Mouse (Mus musculus) megakaryocyte progenitor cell, adult 5-6 weeks (primary cell): ENCODE results near the gene Ano6. TPM values are rescaled to one million over a fixed set of nuclear protein-coding genes. Genes with fewer than 3 reads are reported as not detected.

Experiments
- ATAC-seq: replicated peaks from 2 replicates; pipeline ENCODE4 v1.8.0; 2016; ENCODE audit warnings: mild to moderate bottlenecking, moderate TSS enrichment, inconsistent platforms; ENCODE audit not compliant: poor library complexity
- total RNA-seq, 2 experiments: library from RNA; stranded (forward) in 1 of 2; stranded (reverse) in 1 of 2; fragments of 157-497, 149-512 nt in 1 of 2; fragments of 200-1000 nt in 1 of 2; gene quantifications; 2 replicates each; pipeline versions ENCODE4 v1.2.3 to v1.2.4; 2015 to 2017

Ano6 gene
- total RNA-seq, 2 experiments from 2014 or later = 22.7 to 23.0 TPM

DNA sequence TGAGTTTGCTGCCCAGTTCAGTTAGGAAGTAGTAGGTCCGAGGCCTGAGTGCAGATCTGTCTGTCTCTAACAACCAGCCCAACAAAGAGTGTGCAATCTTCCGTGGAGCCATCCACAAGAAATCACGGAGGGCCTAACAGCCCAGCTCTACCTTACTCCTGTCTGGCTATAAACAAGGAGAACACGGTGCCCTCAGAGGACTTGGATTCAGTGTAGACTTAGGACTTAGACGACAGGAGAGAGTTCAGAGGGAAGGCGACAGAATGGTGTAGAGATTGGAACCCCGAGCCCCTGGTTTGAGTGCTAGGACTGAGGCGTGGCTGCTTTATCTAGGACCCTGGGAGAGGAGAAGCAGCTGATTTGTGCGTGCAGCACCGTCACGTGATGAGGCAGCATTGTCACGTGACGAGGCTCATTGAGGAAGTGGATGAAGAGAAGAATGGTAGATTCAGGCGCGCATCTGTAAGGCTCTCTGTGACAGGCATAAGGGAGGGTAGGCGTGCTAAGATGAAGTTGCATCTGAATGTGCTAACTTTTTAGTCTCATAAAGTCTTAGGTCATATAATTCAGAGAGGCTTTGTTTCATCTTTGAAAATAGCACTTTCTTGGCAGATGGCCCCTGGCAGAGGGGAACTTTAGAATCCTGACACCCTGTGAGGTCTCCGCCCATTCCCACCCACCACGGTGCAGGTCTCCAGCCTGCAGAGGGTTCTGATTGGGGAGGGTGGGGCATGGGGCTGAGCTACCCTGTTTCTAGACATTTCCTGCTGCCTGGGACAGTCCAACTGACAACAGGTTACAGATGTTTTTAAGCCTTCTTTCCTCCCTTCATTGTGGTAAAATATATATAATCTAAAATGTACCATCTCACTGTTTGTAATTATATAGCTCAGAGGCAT, 59.1 kb downstream of the Ano6 start:
- peak; percentile 49 for ATAC-seq

DNA sequence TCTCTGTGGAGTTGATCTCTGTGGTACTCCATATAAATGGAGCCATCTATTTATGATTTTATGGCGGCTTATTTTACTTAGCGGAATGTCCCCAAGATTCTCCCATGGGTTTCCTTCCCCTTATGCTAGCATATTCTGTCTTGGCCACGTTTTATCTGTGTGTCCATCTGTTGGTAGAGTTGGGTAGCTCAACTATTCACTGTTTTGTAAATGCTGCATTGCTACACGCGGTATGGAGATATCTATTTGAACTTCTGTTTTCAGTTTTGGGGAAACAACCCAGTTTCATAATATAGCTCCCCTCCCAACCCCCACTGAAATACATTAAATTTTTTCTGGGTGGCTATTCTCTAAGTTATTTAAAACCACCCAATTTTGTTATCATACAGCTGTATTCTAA, 59.9 kb downstream of the Ano6 start:
- peak; percentile 82 for ATAC-seq

DNA sequence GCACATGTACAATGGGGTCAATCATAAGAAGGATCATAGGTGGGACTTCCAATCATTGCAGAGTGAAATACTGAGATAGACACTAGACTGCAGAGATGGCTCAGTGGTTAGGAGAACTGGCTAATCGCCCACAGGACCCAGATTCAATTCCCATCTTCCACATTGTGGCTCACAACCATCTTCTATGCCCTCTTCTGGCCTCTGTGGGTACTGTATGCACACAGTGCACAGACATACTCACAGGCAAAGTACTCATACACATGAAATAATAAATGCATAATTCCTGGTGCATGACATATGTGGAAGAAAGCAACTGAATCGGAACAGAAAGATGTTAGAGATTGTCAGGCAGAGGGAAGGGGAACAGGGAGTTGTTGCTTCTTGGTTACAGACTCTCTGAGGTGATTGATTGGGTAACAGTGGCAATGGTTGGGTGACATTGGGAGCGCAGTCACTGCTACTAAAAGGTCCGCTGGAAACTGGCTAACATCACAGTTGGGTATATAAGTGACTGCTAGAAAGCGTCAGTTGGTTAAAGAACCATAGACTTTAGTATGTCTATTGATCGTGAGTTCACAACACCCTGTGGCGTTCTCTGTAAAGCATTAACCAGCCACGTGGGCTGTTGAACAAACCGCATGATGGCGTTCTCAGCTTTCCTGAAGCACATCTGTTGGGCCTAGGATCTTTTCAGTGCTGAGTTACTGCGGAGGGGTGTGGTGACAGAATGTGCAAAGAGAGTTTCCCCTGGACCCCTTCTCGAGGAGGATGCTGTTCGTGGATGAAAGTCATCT, 64.6 kb downstream of the Ano6 start:
- ATAC-seq = no peak

DNA sequence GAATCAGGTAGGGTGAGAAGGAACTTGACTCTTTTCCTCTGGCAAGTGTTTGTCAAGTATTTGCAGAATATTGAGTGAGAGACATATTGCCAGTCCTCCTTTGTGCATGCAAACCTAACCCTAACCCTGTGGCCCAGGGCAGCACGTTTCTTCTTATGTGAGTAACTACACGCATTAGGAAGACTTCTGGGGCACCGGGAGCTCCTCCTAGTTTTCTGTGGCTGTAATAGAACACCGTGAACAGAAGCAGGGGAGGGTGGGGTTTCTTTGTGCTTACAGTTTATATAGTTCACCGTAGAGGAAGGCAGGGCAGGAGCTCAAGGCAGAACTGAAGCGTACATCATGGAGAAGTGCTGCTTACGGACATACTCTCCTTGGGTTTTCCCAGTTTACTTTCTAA, 65.3 kb downstream of the Ano6 start:
- no peak for ATAC-seq

DNA sequence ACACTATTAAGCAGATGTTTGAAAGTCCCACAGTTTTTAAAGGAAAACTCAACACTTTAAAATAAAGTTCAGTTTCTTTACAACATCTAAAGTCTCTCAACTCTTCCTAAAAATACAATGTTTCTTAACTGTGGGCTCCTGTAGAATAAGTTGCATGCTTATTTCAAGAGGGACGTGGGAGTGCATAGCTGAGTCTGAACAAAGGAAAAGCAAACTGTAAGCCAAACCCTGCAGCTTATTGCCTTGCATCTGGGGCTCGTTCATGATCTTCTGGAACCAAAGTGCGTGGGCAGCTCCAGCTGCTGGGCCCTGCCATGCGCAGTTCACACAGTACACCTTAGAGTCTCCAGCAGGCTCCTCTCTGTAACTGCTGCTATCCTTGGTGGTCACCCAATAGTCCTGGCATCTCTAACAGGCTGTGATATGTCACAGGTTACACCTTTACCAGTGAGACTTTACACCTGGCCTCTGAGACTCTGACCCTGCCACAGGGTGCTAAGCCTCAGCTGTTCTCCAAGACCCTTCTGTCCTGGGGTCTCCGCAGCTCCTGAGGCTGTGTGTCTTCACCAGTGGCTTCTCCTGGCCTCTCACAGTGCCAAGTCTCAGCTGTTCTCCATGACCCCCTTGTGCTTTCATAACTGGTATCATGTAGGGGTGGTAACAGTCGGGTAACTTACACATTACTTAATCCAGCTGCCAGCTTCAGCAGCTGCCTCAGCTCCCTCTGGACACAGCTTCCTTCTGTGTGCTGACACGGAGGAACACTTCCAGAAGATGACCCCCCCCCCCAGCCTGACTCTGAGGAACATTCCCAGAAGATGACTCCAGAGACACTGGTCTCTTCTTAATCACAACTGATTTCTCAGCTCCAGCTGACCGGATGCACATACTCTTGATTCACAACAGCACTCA, 66.3 kb downstream of the Ano6 start:
- ATAC-seq = no peak

DNA sequence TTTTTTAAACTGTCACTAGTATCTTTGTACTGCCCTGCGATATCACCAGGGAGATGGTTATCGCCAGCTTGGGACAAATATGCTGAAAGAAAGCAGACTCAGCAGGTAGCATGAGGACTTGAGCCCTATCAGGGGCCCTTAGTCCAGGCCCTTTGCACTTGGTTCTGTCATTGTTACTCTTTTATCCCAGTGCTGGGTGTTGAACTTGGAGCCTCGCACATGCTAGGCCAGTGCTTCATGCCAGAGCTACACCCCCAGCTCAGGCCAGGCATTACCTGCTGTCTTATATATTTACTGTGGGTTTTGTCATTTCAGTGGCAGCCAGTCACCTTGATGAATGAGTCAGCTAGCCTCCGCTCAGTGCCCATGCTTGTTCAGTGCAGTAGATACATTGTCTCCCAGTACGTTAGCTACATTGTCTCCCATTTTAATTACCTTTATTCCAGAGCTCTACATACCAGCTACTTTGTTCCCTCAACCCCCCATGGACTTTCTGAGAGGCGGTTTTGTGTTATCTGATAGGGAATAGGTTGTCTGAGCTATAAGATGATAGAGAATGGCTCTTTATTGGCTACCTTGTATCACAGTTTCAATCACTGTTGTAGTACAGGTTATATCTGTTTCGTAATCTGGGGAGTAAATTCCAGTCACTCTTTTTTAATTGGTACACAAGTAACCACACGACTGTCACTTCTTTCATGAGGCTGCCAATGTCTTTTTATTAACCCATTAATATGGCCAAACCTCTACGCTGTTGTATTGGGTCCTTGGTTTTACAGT, 68.4 kb downstream of the Ano6 start:
- no peak for ATAC-seq

DNA sequence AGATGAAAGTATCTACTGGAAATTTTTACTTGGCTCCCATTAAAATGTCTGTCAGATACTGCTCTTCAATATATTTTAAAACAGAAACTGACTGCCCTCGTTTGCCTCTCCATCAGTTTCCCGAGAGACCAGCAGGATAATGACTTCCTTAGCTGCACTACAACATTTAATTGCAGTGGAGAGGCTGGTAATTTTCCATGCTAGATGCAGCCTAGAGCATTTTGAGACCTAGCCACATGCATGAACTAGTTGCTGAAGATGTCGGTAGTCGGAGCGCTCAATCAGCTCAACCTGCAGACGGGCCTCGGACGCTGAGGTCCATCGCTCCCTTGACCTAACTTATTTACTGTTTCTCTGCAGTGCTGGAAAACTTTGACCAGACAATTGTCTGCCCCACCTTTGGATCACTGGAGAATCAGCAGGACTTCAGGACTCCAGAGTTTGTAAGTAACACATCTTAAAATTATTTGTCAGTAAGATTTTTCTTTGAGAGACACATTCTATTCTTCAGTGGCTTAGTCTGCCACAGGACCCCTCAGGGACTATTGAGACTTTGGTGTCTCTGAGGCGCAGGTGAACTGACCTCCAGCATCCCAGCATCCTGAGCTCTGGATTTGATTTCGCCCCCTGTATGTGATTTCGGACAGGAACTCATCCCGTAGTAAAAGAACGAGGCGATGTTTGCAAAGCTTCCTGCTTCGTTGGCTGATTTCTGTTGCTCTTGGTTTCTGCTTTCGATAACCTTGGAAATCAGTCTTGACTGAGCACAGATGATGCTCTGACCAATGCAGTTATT, 73.4 kb downstream of the Ano6 start:
- no peak for ATAC-seq

DNA sequence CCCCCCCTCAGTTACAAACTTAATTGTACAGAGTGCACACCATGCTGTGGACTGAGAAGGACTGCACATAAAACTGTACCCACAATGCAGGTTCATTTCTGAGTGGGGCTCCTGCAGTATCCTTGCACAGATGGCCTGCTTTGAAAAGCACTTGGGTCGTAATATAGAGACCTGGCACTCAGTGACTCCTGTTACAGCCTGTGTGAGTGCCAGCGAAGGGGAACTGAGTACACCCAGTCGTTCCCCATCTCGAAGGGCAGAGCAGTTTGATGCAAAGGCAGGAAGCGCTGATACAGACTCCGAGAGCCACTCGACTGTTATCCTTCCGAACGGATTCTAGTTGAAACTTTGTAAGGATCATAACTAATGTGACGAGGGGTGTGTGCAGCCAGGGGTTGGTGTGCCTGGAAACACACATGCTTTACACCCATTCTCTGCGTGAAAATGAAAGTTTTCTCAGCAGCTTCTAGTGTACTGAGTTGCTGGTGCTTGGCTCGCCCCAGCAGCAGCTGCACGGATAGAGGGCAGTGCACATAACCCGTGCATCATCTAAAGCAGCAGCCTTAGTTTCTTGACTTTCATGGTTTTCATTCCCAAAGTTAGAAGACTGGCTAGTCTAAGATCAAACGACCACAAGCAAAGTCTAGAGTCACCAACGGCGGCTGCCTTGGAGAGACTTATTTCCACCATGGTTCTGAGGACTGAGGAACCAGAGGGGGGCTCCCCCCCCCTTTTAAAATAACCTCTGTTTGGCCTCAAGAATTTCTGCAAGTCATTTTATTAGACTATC, 74.9 kb downstream of the Ano6 start:
- ATAC-seq = no peak

DNA sequence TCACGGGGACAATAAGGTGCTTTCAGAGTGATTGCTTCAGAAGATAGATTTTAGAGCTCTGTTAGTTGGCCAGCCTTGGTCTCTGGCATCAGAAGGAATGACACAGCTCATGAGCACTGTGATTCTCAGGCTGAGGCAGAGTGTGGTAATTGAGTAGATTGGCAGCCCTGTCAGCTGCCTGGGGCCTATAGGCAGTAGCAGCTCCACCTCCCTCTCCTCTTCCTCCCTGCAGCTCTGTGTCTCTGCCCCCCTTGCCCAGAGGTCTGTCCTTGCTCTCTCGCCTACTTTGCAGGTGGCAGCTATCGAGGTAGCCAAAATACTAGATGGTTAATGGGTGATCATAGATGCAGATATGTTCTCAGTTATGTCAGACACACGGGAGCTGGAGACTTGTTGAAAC, 77.5 kb downstream of the Ano6 start:
- no peak for ATAC-seq

DNA sequence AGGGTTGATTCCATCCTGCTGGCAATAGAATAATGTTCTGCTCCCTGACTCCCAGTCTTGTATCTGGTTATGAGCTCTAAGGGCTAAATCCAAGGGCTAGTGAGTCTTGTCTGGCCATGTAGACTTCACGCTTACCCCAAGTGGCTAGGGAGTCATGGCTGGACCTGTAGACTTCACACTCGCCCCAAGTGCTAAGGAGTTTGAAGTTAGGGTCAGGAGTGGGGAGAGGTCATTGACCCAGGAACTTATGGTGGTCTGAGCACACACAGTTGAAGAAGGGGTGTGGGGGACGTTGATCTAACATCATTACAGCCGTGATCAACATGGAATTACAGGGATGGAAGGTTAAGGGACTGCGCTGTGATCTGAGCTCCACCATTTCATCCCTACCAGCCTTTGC, 79.0 kb downstream of the Ano6 start:
- ATAC-seq = no peak

DNA sequence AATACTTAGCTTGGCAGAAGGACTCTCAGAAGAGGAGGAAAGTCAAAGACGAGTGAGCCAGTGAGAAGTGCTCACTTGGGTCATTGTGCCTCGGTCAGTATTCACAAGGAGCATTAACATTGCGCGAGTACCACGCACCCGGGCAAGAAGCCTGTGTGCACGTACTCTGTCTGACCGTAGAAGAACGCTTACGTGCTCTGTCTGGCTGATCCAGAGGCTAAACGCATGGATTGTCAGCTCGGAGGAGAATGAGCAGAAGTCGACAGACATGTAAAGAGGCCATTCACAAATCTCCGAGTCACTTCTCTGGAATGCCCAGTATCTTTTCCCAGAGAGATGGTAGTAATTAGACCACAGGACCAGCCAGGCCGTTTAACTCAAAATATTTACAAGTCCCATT, 81.0 kb downstream of the Ano6 start:
- ATAC-seq = no peak

DNA sequence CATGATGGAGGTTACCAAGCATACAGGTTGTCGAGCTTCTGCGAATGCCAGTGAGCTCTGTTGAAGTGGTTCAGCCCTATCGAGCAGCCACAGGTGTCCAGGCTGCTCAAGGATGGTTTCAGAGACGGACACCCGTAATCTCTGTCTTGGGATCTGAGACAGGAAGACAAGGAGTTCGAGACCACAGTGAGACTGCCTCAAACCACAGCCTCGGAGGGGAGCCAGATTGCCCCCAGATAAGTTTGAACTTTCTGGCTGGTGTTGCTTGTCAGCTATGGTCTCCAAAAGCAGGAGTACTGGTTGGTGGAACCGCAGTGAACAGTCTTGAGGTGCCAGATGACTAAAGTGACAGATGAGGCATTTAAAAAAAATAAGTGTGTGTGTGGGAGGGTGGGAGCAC, 81.8 kb downstream of the Ano6 start:
- ATAC-seq = peak; percentile 62

DNA sequence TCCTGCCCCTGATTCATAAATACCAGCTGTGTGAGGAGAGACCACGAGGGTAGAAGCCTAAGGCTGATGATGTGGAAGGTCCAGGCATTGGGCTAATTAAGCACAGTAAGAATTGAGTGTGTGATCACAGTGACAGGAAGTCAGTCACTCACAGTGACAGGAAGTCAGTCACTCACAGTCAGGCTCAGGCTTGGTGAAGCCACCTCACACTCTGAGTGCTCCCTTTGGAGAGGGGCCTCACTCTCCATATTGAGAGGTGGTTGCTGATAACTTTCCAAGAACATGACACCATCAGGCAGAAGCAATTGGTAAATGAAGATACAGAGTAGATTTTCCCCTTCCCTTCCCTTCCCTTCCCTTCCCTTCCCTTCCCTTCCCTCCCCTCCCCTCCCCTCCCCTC, 82.6 kb downstream of the Ano6 start:
- ATAC-seq = peak; percentile 35; the same call in 1 of the 2 replicates

DNA sequence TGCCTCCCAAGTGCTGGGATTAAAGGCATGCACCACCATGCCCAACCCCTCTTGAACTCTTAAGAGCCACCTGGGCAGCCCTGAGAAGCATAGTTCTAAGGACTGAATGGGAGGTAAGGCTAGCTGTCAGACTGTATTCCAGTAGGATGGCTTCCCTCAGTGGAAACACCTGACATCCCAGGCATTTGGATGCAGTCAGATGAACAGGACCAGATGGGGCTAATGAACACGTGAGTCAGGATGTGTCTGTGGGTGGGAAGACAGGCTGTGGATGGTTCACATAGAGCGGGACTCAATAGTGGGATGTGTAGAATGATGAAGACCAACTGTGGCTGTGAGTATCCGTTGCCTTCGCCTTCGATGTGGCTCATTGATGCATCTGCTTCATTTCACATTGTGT, 83.6 kb downstream of the Ano6 start:
- no peak for ATAC-seq

DNA sequence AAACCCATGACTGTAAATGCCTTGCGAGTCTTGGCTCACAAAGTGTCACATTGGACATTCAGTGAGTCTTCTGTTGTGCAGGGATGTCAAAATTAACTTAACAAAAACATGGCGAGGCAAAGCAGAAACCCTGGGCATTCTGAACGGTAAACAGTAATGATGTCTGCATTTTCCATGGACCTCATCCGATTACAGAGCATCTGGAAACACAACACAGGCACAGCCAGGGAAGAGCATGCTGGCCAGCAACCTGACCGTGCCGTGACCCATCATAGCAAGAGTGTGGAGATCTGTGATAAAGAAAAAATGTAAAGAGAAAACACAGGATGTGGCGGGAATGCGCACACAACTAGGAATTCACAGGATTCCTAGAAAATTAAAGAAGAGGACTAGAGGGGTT, 84.1 kb downstream of the Ano6 start:
- no peak for ATAC-seq

DNA sequence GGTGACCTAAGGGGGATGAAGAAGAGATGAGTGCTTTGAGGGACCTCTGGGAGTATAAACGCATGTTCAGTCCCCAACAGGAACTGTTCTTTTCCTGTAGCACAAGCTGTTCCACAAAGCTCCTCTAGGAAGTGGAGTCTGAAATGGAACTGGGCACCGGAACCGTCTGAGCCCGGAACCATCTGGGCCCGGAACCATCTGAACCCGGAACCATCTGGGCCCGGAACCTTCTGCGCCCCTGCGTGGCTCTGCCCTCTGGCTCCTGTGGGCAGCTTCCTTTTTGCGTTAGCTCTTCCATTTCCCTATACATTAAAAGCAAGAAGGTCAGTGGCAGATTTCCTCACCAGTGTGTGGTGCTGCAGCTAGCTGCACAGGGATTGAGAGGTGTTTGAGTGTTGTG, 85.3 kb downstream of the Ano6 start:
- no peak; the same call in 1 of the 2 replicates for ATAC-seq

DNA sequence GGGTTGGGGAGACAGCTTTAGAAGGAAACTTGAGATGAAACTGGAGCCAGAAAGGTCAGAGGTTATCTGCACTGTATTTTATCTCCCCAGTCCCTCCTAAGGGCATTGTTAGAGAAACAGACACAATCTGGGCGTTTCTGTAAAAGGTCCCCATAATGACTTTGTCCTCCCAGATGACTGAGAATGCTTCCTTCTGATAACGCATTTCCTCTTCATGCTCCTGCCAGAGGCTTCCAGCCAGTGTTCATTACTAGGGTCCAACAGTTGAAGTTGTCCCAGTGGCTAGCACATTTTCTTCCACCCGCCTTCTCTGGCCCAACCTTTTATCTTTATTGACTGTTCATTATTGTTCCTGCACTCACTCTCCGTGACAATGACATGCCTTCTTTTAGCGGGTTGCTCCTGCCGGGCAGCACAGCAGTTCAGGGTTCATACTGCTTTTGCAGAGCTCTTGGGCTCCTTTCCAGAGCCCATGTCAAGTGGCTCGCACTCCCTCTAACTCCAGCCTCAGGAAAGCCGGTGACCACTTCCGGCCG, 90.0 kb downstream of the Ano6 start:
- peak; percentile 52 for ATAC-seq

DNA sequence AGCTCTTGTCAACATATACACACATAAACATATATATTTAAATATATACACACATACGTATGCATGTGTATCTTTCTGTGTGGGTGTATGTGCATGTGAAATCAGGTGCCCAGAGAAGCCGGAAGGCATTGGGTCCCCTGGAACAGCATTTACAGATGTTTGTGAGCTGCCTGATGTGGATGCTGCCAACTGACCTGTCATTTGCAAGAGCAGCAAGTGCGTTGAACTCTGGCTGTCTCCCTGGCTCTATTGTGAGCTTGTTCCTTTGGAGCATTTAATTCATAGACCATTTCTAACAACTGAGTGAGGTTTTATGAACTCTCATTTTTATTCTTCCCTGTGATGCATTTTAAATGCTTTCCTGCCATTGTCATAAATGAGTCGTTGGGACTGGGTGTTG, 91.8 kb downstream of the Ano6 start:
- no peak for ATAC-seq
